Mouse (Mus musculus) MEL (cell line): Measurements from ENCODE around the gene Frmpd4. TPM values are rescaled to one million over a fixed set of nuclear protein-coding genes. Genes with fewer than 3 reads are reported as not detected.

Experiments used
- DNase-seq: peaks from one replicate; pipeline ENCODE4 v3.0.0; 2011; ENCODE audit warnings: low read depth, low spot score
- H3K27ac ChIP-seq: 2 replicates; pipeline ENCODE4 v1.5.1; 2012; ENCODE audit warnings: low read depth, mild to moderate bottlenecking, control low read depth, low read length, moderate library complexity; ENCODE audit not compliant: control insufficient read depth
- H3K27me3 ChIP-seq, 2 experiments: fragments of 150-350 bp in 1 of 2; sonication (generic) in 1 of 2; 2 replicates each; pipeline ENCODE4 v1.6.1; 2012; ENCODE audit warnings: low read length in 2 of 2, mild to moderate bottlenecking in 2 of 2, improper control_type of control experiment in 1 of 2, moderate library complexity in 1 of 2; ENCODE audit not compliant: insufficient read depth in 2 of 2, control insufficient read depth in 1 of 2
- H3K36me3 ChIP-seq, 2 experiments: 2 replicates each; pipeline ENCODE4 v1.6.1; 2012 to 2014; ENCODE audit warnings: low read length in 2 of 2, improper control_type of control experiment in 1 of 2, inconsistent platforms in 1 of 2, mild to moderate bottlenecking in 1 of 2; ENCODE audit not compliant: insufficient read depth in 2 of 2, control insufficient read depth in 1 of 2
- H3K4me1 ChIP-seq, 2 experiments: fragments of 150-350 bp in 1 of 2; sonication (generic) in 1 of 2; 2 replicates each; pipeline ENCODE4 v1.6.1; 2012; ENCODE audit warnings: low read length in 2 of 2, improper control_type of control experiment in 1 of 2, mild to moderate bottlenecking in 1 of 2; ENCODE audit not compliant: insufficient read depth in 2 of 2, control insufficient read depth in 1 of 2
- H3K4me3 ChIP-seq, 2 experiments: fragments of 150-350 bp in 1 of 2; sonication (generic) in 1 of 2; 2 replicates each; pipeline ENCODE4 v1.5.1; 2012; ENCODE audit warnings: low read depth in 2 of 2, low read length in 2 of 2, mild to moderate bottlenecking in 2 of 2, moderate library complexity in 2 of 2, control low read depth in 1 of 2, improper control_type of control experiment in 1 of 2; ENCODE audit not compliant: control insufficient read depth in 1 of 2, insufficient read depth in 1 of 2
- H3K79me2 ChIP-seq: 2 replicates; pipeline ENCODE4 v1.6.1; 2012; ENCODE audit warnings: mild to moderate bottlenecking, low read length, moderate library complexity; ENCODE audit not compliant: control insufficient read depth, poor library complexity, insufficient read depth
- H3K9ac ChIP-seq: 2 replicates; pipeline ENCODE4 v1.6.1; 2012; ENCODE audit warnings: low read depth, mild to moderate bottlenecking, control low read depth, low read length, moderate library complexity; ENCODE audit not compliant: control insufficient read depth, poor library complexity, severe bottlenecking
- H3K9me3 ChIP-seq: fragments of 150-350 bp; sonication (generic); replicated peaks from 2 replicates; pipeline ENCODE4 v1.6.1; 2012; ENCODE audit warnings: mild to moderate bottlenecking, low read length, improper control_type of control experiment, moderate library complexity; ENCODE audit not compliant: insufficient read depth
- CHD1 ChIP-seq: IDR thresholded peaks from 2 replicates; pipeline ENCODE4 v1.6.1; 2012; ENCODE audit warnings: low read depth, mild to moderate bottlenecking, inconsistent platforms, low read length, improper control_type of control experiment
- EP300 ChIP-seq, 2 experiments: IDR thresholded peaks; 2 replicates each; pipeline ENCODE4 v1.6.1; 2011; ENCODE audit warnings: improper control_type of control experiment in 2 of 2, low read length in 2 of 2, low read depth in 1 of 2, mild to moderate bottlenecking in 1 of 2
- GABPA ChIP-seq: IDR thresholded peaks from 2 replicates; pipeline ENCODE4 v1.6.1; 2012; ENCODE audit warnings: low read depth, mild to moderate bottlenecking, inconsistent platforms, low read length, improper control_type of control experiment, moderate library complexity
- JUND ChIP-seq: IDR thresholded peaks from 2 replicates; pipeline ENCODE4 v1.6.1; 2011; ENCODE audit warnings: low read depth, mild to moderate bottlenecking, improper control_type of control experiment, low read length
- KAT2A ChIP-seq: conservative IDR thresholded peaks from 2 replicates; pipeline ENCODE4 v1.6.1; 2012; ENCODE audit warnings: low read depth, low read length, improper control_type of control experiment, inconsistent platforms
- MAFK ChIP-seq: IDR thresholded peaks from 2 replicates; pipeline ENCODE4 v1.6.1; 2011; ENCODE audit warnings: low read depth, mild to moderate bottlenecking, low read length, improper control_type of control experiment, borderline replicate concordance
- MEF2A ChIP-seq: IDR thresholded peaks from 2 replicates; pipeline ENCODE4 v1.6.1; 2014; ENCODE audit warnings: low read depth, mild to moderate bottlenecking, inconsistent platforms, low read length, improper control_type of control experiment; ENCODE audit not compliant: poor library complexity, insufficient replicate concordance, severe bottlenecking; ENCODE audit errors: extremely low read depth
- MYC ChIP-seq: IDR thresholded peaks from 2 replicates; pipeline ENCODE4 v1.6.1; 2011; ENCODE audit warnings: low read depth, mild to moderate bottlenecking, low read length, improper control_type of control experiment, moderate library complexity
- NELFE ChIP-seq: IDR thresholded peaks from 2 replicates; pipeline ENCODE4 v1.6.1; 2011; ENCODE audit warnings: low read depth, low read length, improper control_type of control experiment
- POLR2A ChIP-seq, 2 experiments: IDR thresholded peaks; 2 replicates each; pipeline ENCODE4 v1.6.1; 2011 to 2012; ENCODE audit warnings: low read length in 2 of 2, mild to moderate bottlenecking in 2 of 2, control low read depth in 1 of 2, improper control_type of control experiment in 1 of 2, low read depth in 1 of 2, moderate library complexity in 1 of 2; ENCODE audit not compliant: control insufficient read depth in 1 of 2, insufficient read depth in 1 of 2, poor library complexity in 1 of 2
- RAD21 ChIP-seq: IDR thresholded peaks from 2 replicates; pipeline ENCODE4 v1.6.1; 2011; ENCODE audit warnings: mild to moderate bottlenecking, low read depth, low read length, improper control_type of control experiment
- SMC3 ChIP-seq: IDR thresholded peaks from 2 replicates; pipeline ENCODE4 v1.6.1; 2011; ENCODE audit warnings: low read depth, low read length, improper control_type of control experiment
- TAL1 ChIP-seq: IDR thresholded peaks from 2 replicates; pipeline ENCODE4 v1.6.1; 2012; ENCODE audit warnings: mild to moderate bottlenecking, inconsistent platforms, low read length, moderate library complexity, mixed read lengths
- TCF12 ChIP-seq: IDR thresholded peaks from 2 replicates; pipeline ENCODE4 v1.6.1; 2014; ENCODE audit warnings: low read depth, mild to moderate bottlenecking, inconsistent platforms, low read length, improper control_type of control experiment, moderate library complexity
- USF1 ChIP-seq: IDR thresholded peaks from 2 replicates; pipeline ENCODE4 v1.6.1; 2014; ENCODE audit warnings: low read depth, mild to moderate bottlenecking, inconsistent platforms, low read length, improper control_type of control experiment, moderate library complexity
- ZKSCAN1 ChIP-seq: IDR thresholded peaks from 2 replicates; pipeline ENCODE4 v1.6.1; 2012; ENCODE audit warnings: low read depth, mild to moderate bottlenecking, inconsistent platforms, low read length, improper control_type of control experiment, moderate library complexity
- ZNF384 ChIP-seq: IDR thresholded peaks from 2 replicates; pipeline ENCODE4 v1.6.1; 2012; ENCODE audit warnings: low read depth, mild to moderate bottlenecking, inconsistent platforms, low read length, improper control_type of control experiment
- polyA plus RNA-seq, 2 experiments: library from polyadenylated mRNA; stranded (reverse) in 1 of 2; unstranded in 1 of 2; fragments of >175 nt in 1 of 2; fragments of >200 nt in 1 of 2; gene quantifications; 2 replicates each; pipeline versions ENCODE4 v1.2.1 to v1.2.4; 2012; ENCODE audit warnings: low replicate concordance in 2 of 2, low read depth in 1 of 2; ENCODE audit not compliant: insufficient read length in 2 of 2, insufficient read depth in 1 of 2, missing spikeins in 1 of 2
- total RNA-seq: library from RNA; depleted of rRNA; stranded (reverse); fragments of 300-350 nt; gene quantifications from 2 replicates; pipeline ENCODE4 v1.2.3, GENCODE M21; 2012

Gene Frmpd4
- total and polyA plus RNA-seq, 3 experiments: 0.11 to 0.77 TPM; not detected in 1

DNA sequence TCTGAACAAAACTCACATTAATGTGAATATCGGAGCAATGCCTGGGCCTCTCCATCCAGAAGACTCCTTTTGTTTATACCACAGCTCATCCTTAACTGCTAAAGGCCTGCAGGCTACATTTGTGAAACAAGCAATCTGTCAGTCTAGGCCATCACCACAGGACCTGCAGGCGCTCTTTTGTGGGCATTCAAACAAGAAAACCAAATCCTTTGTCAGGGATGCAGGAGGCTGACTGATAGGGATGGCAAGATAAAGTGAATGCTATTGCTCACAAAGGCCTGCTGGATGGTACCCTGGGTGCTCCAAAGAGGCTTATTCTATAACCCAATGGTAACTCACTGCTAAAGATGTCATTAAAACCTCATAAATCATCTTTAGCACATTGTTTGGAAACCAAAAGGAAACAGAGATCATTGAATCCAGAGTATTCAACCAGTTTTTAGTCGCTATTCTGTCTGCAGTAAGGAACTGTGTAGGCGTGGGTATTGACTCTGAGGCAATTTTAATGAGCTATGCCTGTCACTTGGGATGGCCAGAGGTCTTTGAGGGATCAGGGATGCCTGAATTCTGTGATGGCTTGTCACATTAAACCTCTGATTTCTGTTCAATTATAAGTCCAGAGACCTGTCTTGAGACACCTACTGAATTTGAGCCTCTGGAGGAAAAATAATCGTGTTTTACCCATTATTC is 922.1 kb downstream of the Frmpd4 start:
- Histone ChIP-seq H3K4me1 (no peaks in the 10 kb centered on the region), H3K27ac (no peak overlapping the region), H3K79me2 (no peaks in the 10 kb centered on the region), H3K27me3 (no peaks in the 10 kb centered on the region), H3K9me3 (no peaks in the 10 kb centered on the region), H3K36me3 (no peaks in the 10 kb centered on the region), H3K9ac (no peak overlapping the region), H3K4me3 (no peak overlapping the region)
- no peak for DNase-seq
- no peak for TF ChIP-seq ZKSCAN1
- TF ChIP-seq MAFK: no peak
- no peak for TF ChIP-seq TCF12
- no peak for TF ChIP-seq ZNF384
- no peak for TF ChIP-seq NELFE
- no peak for TF ChIP-seq CHD1

DNA sequence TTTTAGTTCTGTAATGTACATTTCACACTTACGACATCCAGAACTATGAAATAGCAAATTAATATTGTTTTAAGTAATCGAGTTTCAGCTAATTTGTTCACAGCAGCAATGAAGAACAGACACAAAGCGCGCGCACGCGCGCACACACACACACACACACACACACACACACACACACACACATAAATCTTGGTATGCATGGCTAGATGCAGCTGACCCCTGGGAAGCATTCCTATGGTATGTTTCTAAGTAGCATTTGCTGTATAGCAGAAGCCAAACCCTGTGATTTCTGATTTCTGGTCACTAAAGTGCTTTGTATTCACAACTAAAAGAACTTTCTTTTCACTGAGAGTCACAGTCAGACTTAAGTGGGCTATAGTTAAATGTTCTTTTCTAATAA is 922.8 kb downstream of the Frmpd4 start:
- Histone ChIP-seq H3K4me3 (no peak overlapping the region), H3K79me2 (no peaks in the 10 kb centered on the region), H3K36me3 (no peaks in the 10 kb centered on the region), H3K9ac (no peak overlapping the region), H3K4me1 (no peaks in the 10 kb centered on the region), H3K27ac (no peak overlapping the region), H3K9me3 (no peaks in the 10 kb centered on the region), H3K27me3 (no peaks in the 10 kb centered on the region)
- no peak for DNase-seq
- TF ChIP-seq POLR2A (IDR thresholded peaks at IDR 0.05; ENCODE audit: control insufficient read depth in 1 of 2, insufficient read depth in 1 of 2, low read depth in 1 of 2, low read length in 2 of 2, poor library complexity in 1 of 2) (no peak), KAT2A (no peak), JUND (no peak), GABPA (no peak), TAL1 (no peak), RAD21 (no peak), MYC (no peak), MEF2A (no peak), EP300 (IDR thresholded peaks at IDR 0.05; ENCODE audit: low read depth in 1 of 2, low read length in 2 of 2) (no peak), ZKSCAN1 (no peak), USF1 (no peak), SMC3 (no peak)
